Mouse (Mus musculus): ENCODE data around the gene Cdh4. TPM values are rescaled to one million over a fixed set of nuclear protein-coding genes. Genes with fewer than 3 reads are reported as not detected.

Cdh4 gene
- polyA plus RNA-seq, 1 experiment from 2014 or later = 37.5 TPM

GRCm38 (mm10) chr2:179722776-179723386 lies 280.6 kb downstream of the Cdh4 start:
- Histone ChIP-seq H3K27me3 (peaks cover 6% of the 10 kb centered on the region; the same call in 1 of the 2 replicates), H3K27ac (no peak overlapping the region), H3K9ac (no peak overlapping the region), H3K4me3 (no peak overlapping the region), H3K4me2 (no peak overlapping the region), H3K36me3 (no peaks in the 10 kb centered on the region), H3K9me3 (no peaks in the 10 kb centered on the region), H3K4me1 (replicated peaks) (peaks cover 17% of the 10 kb centered on the region)
- ATAC-seq (ENCODE audit: low FRiP score) = peak; percentile 43; the same call in 1 of the 2 replicates
- 68% methylated on average over 4 of the region's 4 CpGs for WGBS

DNA sequence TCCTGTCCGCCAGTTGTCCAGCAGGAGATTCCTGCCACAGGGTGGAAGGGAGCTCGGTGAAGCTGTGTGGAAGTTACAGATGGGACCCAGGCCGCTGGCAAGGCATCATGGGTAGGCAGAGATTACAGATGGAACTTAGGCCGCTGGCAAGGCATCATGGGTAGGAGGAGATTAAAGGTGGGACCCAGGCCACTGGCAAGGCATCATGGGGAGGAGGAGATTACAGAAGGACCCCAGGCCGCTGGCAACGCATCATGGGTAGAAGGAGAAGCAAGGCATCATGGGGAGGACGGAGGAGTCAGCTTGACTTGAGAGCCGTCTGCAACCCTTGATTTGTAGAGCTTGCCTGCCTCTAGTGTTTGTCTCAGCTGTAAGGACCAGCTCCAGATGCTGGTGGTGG lies 281.2 kb downstream of the Cdh4 start:
- Histone ChIP-seq H3K4me1 (replicated peaks) (peaks cover 17% of the 10 kb centered on the region), H3K4me3 (no peak overlapping the region), H3K27ac (no peak overlapping the region), H3K27me3 (peaks cover 6% of the 10 kb centered on the region; the same call in 1 of the 2 replicates), H3K9me3 (no peaks in the 10 kb centered on the region), H3K36me3 (no peaks in the 10 kb centered on the region), H3K4me2 (no peak overlapping the region), H3K9ac (no peak overlapping the region)
- 92% methylated on average over 8 of the region's 8 CpGs for WGBS
- no peak for ATAC-seq (ENCODE audit: low FRiP score)

DNA sequence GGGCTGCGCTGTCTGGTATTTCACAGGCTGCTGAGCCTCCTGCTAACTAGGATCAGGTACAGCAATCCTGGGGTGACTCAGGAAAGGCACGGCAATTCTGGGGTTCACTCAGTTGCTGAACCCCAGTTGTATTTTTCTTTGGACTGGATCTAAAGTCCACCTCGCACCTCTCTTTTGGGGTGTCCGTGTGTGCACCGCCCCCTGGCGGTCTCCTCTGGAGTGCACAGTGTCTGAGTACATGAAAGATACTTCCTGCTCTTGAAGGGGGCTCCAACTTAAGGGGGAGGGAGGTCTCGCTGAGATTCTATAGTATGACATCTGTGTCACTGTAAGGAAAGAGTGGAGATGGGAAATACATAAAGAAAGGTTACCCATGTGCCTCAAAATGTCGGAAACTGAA lies 286.8 kb downstream of the Cdh4 start:
- Histone ChIP-seq H3K27ac (no peak overlapping the region), H3K36me3 (no peaks in the 10 kb centered on the region), H3K4me2 (no peak overlapping the region), H3K9ac (no peak overlapping the region), H3K9me3 (no peaks in the 10 kb centered on the region), H3K4me1 (replicated peaks) (peaks cover 32% of the 10 kb centered on the region), H3K27me3 (peaks cover 6% of the 10 kb centered on the region; the same call in 1 of the 2 replicates), H3K4me3 (no peak overlapping the region)
- ATAC-seq (ENCODE audit: low FRiP score) = no peak
- WGBS = 64% methylated on average over 8 of the region's 8 CpGs

DNA sequence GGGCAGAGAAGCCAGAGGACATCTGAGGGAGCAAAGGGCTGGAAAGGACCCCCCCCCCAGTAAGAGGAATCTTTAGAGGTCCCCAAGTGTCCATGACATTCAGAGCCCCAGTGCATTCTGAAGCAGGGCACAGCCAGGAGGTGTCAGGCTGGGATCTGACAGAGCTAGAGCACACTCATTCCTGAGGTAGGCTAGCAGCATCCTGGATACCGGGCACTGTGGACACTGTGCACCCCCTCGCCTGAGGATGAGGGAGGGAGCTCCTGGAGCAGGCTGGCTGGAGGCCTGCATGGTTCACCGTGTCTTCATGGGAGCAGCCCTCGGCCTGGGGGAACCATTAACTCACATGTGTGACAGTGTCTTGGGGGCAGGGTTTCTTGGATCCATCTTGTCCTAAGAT lies 287.6 kb downstream of the Cdh4 start:
- Histone ChIP-seq H3K27me3 (peaks cover 6% of the 10 kb centered on the region; the same call in 1 of the 2 replicates), H3K36me3 (no peaks in the 10 kb centered on the region), H3K27ac (no peak overlapping the region), H3K9ac (no peak overlapping the region), H3K9me3 (no peaks in the 10 kb centered on the region), H3K4me2 (no peak overlapping the region), H3K4me3 (no peak overlapping the region), H3K4me1 (replicated peaks) (peaks cover 32% of the 10 kb centered on the region)
- WGBS = 84% methylated on average over 4 of the region's 4 CpGs
- no peak for ATAC-seq (ENCODE audit: low FRiP score)

DNA sequence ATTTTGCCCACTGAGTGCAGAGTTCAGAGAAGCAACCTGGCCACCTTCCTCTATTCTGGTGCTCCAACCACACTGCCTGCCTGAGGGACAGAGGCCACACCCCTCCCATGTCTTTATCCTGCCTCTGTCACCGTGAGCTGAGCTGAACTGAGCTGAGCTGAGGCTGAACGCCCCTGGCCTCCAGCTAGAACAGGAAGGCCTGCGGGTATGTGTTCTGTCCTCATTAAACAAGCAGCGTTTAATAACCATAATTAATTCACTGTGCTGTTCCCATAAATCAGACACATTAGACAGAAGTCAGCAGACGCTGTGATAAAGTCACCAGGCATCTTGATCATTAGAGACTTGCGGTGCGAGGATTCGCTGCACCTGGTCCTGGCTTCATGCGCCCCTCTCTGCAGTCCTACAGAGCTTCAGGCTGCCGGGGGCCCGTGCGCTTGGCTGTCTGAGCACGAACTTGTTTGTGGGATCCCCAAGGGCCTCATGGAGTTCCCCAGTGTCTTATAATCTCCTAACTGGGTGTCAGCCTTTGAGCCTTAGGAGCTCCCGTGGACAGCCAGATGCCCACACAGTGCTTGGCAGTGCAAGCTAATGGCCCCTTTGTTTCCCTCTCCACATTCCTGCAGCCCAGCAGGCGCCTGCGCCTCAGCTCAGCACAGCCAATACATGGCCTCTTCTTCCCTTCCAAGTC lies 291.1 kb downstream of the Cdh4 start:
- H3K27me3 ChIP-seq = peaks cover 3% of the 10 kb centered on the region; the same call in 1 of the 2 replicates
- peak overlapping the region; percentile 8; the same call in 1 of the 2 replicates for H3K9ac ChIP-seq
- H3K4me2 ChIP-seq = no peak overlapping the region
- WGBS = 22% methylated on average over 16 of the region's 16 CpGs
- H3K36me3 ChIP-seq = no peaks in the 10 kb centered on the region
- H3K27ac ChIP-seq = peak overlapping the region; percentile 58
- H3K4me1 ChIP-seq (replicated peaks) = peaks cover 39% of the 10 kb centered on the region
- H3K4me3 ChIP-seq = no peak overlapping the region
- no peaks in the 10 kb centered on the region for H3K9me3 ChIP-seq
- ATAC-seq (ENCODE audit: low FRiP score) = peak; percentile 72

DNA sequence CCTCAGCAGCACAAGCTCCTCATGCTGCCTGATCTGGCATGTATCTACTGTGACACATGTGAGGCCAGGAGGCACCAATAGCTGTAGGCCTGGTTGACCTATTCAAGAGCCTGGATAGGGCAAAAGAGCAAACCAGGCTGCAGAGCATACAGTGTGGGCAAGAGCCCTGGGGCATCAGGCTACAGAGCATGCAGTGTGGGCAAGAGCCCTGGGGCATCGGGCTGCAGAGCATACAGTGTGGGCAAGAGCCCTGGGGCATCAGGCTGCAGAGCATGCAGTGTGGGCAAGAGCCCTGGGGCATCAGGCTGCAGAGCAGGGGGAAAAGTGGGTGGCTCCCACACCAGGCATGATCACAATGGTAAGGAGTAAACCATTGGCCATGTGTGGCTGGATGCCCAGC lies 300.2 kb downstream of the Cdh4 start:
- ATAC-seq (ENCODE audit: low FRiP score) = no peak
- Histone ChIP-seq H3K27me3 (no peaks in the 10 kb centered on the region), H3K27ac (no peak overlapping the region), H3K9ac (no peak overlapping the region), H3K36me3 (no peaks in the 10 kb centered on the region), H3K4me1 (replicated peaks) (0 out of 2 replicates have a peak, but pooled peaks cover 3% of the 10 kb centered on the region), H3K4me2 (no peak overlapping the region), H3K9me3 (no peaks in the 10 kb centered on the region), H3K4me3 (no peak overlapping the region)
- WGBS = 92% methylated on average over 1 of the region's 1 CpGs

GRCm38 (mm10) chr2:179742828-179743227 lies 300.6 kb downstream of the Cdh4 start:
- Histone ChIP-seq H3K36me3 (no peaks in the 10 kb centered on the region), H3K4me2 (no peak overlapping the region), H3K27me3 (no peaks in the 10 kb centered on the region), H3K27ac (no peak overlapping the region), H3K4me1 (replicated peaks) (0 out of 2 replicates have a peak, but pooled peaks cover 3% of the 10 kb centered on the region), H3K9ac (no peak overlapping the region), H3K4me3 (no peak overlapping the region), H3K9me3 (no peaks in the 10 kb centered on the region)
- no peak for ATAC-seq (ENCODE audit: low FRiP score)
- WGBS = 84% methylated on average over 6 of the region's 6 CpGs

DNA sequence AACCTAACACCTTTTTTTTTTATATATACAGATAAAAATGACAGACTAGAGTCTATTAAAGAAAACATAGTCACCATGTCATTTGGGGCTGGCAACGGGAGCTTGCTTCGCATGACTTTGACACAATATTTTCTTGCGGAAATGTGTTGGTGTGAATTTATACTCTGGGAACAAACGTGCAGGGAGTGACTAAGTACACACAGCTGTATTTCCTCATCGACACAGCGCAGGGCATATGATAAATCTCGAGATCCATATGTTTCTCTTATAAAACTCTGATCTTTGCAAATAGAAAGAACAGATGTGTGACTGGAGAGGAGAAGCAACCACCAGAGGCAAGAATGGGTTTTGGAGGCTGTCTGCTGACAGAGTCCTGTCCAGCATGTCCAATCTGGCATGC lies 304.3 kb downstream of the Cdh4 start:
- no peak for ATAC-seq (ENCODE audit: low FRiP score)
- no peak overlapping the region for H3K9ac ChIP-seq
- H3K4me1 ChIP-seq (replicated peaks) = peaks cover 3% of the 10 kb centered on the region; the same call in 1 of the 2 replicates
- H3K36me3 ChIP-seq = no peaks in the 10 kb centered on the region
- no peak overlapping the region for H3K27ac ChIP-seq
- 91% methylated on average over 7 of the region's 7 CpGs for WGBS
- H3K4me3 ChIP-seq = no peak overlapping the region
- H3K27me3 ChIP-seq = 0 out of 2 replicates have a peak, but pooled peaks cover 2% of the 10 kb centered on the region
- no peaks in the 10 kb centered on the region for H3K9me3 ChIP-seq
- H3K4me2 ChIP-seq = no peak overlapping the region

- no peaks in the 10 kb centered on the region for H3K9me3 ChIP-seq
- no peak overlapping the region for H3K9ac ChIP-seq
- 0 out of 2 replicates have a peak, but pooled peaks cover 2% of the 10 kb centered on the region for H3K27me3 ChIP-seq
- H3K27ac ChIP-seq = no peak overlapping the region
- H3K4me1 ChIP-seq (replicated peaks) = peaks cover 8% of the 10 kb centered on the region
- no peaks in the 10 kb centered on the region for H3K36me3 ChIP-seq
- WGBS = 74% methylated on average over 3 of the region's 3 CpGs
- ATAC-seq (ENCODE audit: low FRiP score) = no peak
- H3K4me2 ChIP-seq = no peak overlapping the region
- H3K4me3 ChIP-seq = no peak overlapping the region
These were observed 307.2 kb downstream of the Cdh4 start for GRCm38 (mm10) chr2:179749399-179749798.

- 71% methylated on average over 9 of the region's 9 CpGs for WGBS
- H3K9ac ChIP-seq = no peak overlapping the region
- no peak overlapping the region for H3K4me3 ChIP-seq
- no peak overlapping the region for H3K27ac ChIP-seq
- ATAC-seq (ENCODE audit: low FRiP score) = no peak
- no peak overlapping the region for H3K4me2 ChIP-seq
- H3K27me3 ChIP-seq = 0 out of 2 replicates have a peak, but pooled peaks cover 2% of the 10 kb centered on the region
- no peaks in the 10 kb centered on the region for H3K36me3 ChIP-seq
- peaks cover 21% of the 10 kb centered on the region for H3K4me1 ChIP-seq (replicated peaks)
- no peaks in the 10 kb centered on the region for H3K9me3 ChIP-seq
These were observed 311.6 kb downstream of the Cdh4 start for GRCm38 (mm10) chr2:179753811-179754210.

GRCm38 (mm10) chr2:179754776-179755175 lies 312.5 kb downstream of the Cdh4 start:
- ATAC-seq (ENCODE audit: low FRiP score) = no peak
- no peaks in the 10 kb centered on the region for H3K9me3 ChIP-seq
- H3K4me2 ChIP-seq = no peak overlapping the region
- no peak overlapping the region for H3K9ac ChIP-seq
- no peak overlapping the region for H3K4me3 ChIP-seq
- 0 out of 2 replicates have a peak, but pooled peaks cover 2% of the 10 kb centered on the region for H3K27me3 ChIP-seq
- peak overlapping the region; percentile 14; the same call in 1 of the 2 replicates for H3K27ac ChIP-seq
- peaks cover 23% of the 10 kb centered on the region for H3K4me1 ChIP-seq (replicated peaks)
- 69% methylated on average over 11 of the region's 11 CpGs for whole genome bisulfite sequencing
- no peaks in the 10 kb centered on the region for H3K36me3 ChIP-seq

- Histone ChIP-seq H3K27ac (peak overlapping the region; percentile 64), H3K9me3 (no peaks in the 10 kb centered on the region), H3K36me3 (no peaks in the 10 kb centered on the region), H3K4me3 (no peak overlapping the region), H3K4me2 (no peak overlapping the region), H3K9ac (peak overlapping the region; percentile 31; the same call in 1 of the 2 replicates), H3K4me1 (replicated peaks) (peaks cover 49% of the 10 kb centered on the region), H3K27me3 (peaks cover 9% of the 10 kb centered on the region; the same call in 1 of the 2 replicates)
- no peak for ATAC-seq (ENCODE audit: low FRiP score)
- WGBS = 62% methylated on average over 9 of the region's 9 CpGs
These were observed 319.6 kb downstream of the Cdh4 start for GRCm38 (mm10) chr2:179761718-179762441.
